Mouse (Mus musculus) kidney, postnatal 36 days (tissue): ENCODE measurements around the gene Arl5a.

Experiments used
- DNase-seq, 2 experiments: peaks; one replicate each; pipeline ENCODE4 v3.0.0; 2021 to 2022; ENCODE audit warnings: mixed read lengths in 2 of 2

The Arl5a gene

DNA sequence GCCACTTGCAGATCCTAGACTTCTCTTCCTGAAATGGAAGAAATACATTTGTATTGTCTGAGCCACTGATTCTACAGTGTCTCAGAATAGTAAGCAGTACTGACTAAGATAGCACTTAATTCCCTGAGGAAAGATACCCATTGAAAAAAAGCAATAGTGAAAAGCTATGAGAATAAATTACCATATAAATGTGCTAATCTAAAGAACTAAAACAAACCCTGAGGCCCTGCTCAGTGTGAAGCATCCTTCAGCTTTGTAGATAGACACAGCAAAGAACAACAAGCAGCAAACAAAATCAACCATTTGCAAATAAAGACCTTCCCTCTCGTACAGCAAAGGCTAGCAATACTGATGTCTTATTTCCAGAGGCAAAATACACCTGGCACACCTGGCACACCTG, 65.0 kb downstream of the Arl5a start:
- no peak for DNase-seq

DNA sequence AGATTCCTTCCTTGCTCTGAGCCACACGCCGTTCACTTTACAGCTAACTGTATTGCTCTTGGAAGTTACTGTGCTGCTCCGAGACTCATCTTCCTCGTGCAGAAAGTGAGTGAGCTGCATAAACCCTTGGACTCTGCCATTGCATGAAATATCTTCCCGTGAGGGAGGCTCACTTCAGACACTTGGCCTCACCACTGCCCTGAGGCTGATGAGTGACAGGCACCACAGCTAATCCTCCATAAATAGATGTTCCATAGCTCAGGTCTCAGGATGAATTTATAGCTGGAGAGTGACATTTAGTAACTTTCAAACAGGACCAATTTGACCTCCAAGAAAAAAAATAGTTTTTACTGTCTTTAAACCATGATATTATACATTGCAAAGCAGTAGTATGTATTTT, 66.5 kb downstream of the Arl5a start:
- no peak for DNase-seq

DNA sequence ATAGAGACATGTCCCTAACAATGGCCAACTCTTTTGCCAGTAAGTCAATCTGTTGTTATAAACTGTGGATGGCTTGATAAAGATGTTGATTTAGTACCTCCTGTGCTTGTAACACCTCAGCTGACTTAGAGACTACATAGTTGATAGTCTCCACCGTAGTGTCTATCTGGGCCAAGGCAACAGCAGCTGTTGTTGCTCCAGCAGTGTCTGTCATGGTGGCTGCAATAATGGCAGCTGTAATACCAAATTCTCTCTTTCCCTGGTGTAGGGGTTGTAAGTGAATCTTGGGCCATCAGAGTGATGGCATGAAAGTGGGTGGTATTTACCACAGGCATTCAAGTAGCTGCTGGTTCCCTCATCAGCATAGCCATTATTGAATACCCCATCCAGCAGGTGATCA, 73.7 kb downstream of the Arl5a start:
- DNase-seq: no peak
